Mouse (Mus musculus) liver, postnatal 0 days (tissue): ENCODE measurements around the gene Rbms2. TPM values are rescaled to one million over a fixed set of nuclear protein-coding genes. Genes with fewer than 3 reads are reported as not detected.

ENCODE experiments used
- ATAC-seq: fragments of 200-750 bp; cut with Nextera tagmentation; 2 replicates; pipeline ENCODE4 v1.8.0; 2017; ENCODE audit warnings: mild to moderate bottlenecking, moderate library complexity
- DNase-seq: peaks from one replicate; pipeline ENCODE4 v3.0.0-alpha.2; 2016
- H3K27ac ChIP-seq: fragments of 300-500 bp; sonication (generic); 2 replicates; pipeline ENCODE4 v1.5.1; 2014; ENCODE audit warnings: antibody characterized with exemption, moderate library complexity, mild to moderate bottlenecking, low read depth
- H3K27me3 ChIP-seq: fragments of 300-500 bp; sonication (generic); 2 replicates; pipeline ENCODE4 v1.6.1; 2014; ENCODE audit warnings: low read length, control low read depth, mixed read lengths; ENCODE audit not compliant: insufficient read depth
- H3K36me3 ChIP-seq: fragments of 300-500 bp; sonication (generic); replicated peaks from 2 replicates; pipeline ENCODE4 v1.6.1; 2014; ENCODE audit warnings: mild to moderate bottlenecking, control low read depth, low read length, moderate library complexity, mixed read lengths; ENCODE audit not compliant: insufficient read depth
- H3K4me1 ChIP-seq: fragments of 300-500 bp; sonication (generic); 2 replicates; pipeline ENCODE4 v1.6.1; 2014; ENCODE audit warnings: antibody characterized with exemption, mild to moderate bottlenecking, control low read depth; ENCODE audit not compliant: insufficient read depth
- H3K4me2 ChIP-seq: fragments of 300-500 bp; sonication (generic); 2 replicates; pipeline ENCODE4 v1.6.1; 2014; ENCODE audit warnings: low read depth, mild to moderate bottlenecking, low read length, moderate library complexity, mixed read lengths
- H3K4me3 ChIP-seq: fragments of 300-500 bp; sonication (generic); 2 replicates; pipeline ENCODE4 v1.5.1; 2014; ENCODE audit warnings: low read depth, low read length
- H3K9ac ChIP-seq: fragments of 300-500 bp; sonication (generic); replicated peaks from 2 replicates; pipeline ENCODE4 v1.6.1; 2014; ENCODE audit warnings: mild to moderate bottlenecking, moderate library complexity
- H3K9me3 ChIP-seq: fragments of 300-500 bp; sonication (generic); 2 replicates; pipeline ENCODE4 v1.6.1; 2016; ENCODE audit warnings: mild to moderate bottlenecking, control low read depth, low read length, mixed read lengths
- CTCF ChIP-seq: sonication (generic); IDR thresholded peaks from 2 replicates; pipeline ENCODE4 v1.5.1; 2016; ENCODE audit warnings: antibody characterized with exemption, low read depth
- EP300 ChIP-seq: IDR thresholded peaks from 2 replicates; pipeline ENCODE4 v1.6.1; 2016; ENCODE audit warnings: antibody characterized with exemption, low read depth, mild to moderate bottlenecking
- WGBS: fragments of 180-500 bp; shearing (Covaris S2); extraction: QIAGEN DNeasy Blood & Tissue Kit; methylation state at CpG from one replicate; pipeline ENCODE4 v1.1.7; 2014; ENCODE audit not compliant: insufficient replicate concordance; 5-methylcytosine and 5-hydroxymethylcytosine counted together
- polyA plus RNA-seq: library from polyadenylated mRNA; unstranded; fragments of >200 nt; fragmentation: Nextera tagmentation; extraction: Ambion mirVana; gene quantifications from 2 replicates; pipeline ENCODE4 v1.2.1, GENCODE M21; 2015

Rbms2 gene
- polyA plus RNA-seq, 1 experiment from 2014 or later, result 4.5 TPM

- H3K4me3 ChIP-seq, result peak overlapping the region; percentile 68
- peak overlapping the region; percentile 79 for H3K4me2 ChIP-seq
- no peaks in the 10 kb centered on the region for H3K27me3 ChIP-seq
- peak; percentile 48 for DNase-seq
- ATAC-seq, result peak; percentile 42
- H3K9ac ChIP-seq, result peak overlapping the region; percentile 63
- 16% methylated on average over 14 of the region's 14 CpGs for WGBS
- TF ChIP-seq EP300 (no peak), CTCF (no peak)
- no peaks in the 10 kb centered on the region for H3K9me3 ChIP-seq
- peaks cover 18% of the 10 kb centered on the region for H3K36me3 ChIP-seq
- peak overlapping the region; percentile 83 for H3K27ac ChIP-seq
- peaks cover 23% of the 10 kb centered on the region for H3K4me1 ChIP-seq
These were observed 30.9 kb upstream of the Rbms2 start for GRCm38 (mm10) chr10:128210954-128211353.

GRCm38 (mm10) chr10:128210131-128210530 is 30.0 kb upstream of the Rbms2 start:
- Histone ChIP-seq H3K9ac (peak overlapping the region; percentile 63), H3K4me3 (peak overlapping the region; percentile 68; the same call in 1 of the 2 replicates), H3K27me3 (no peaks in the 10 kb centered on the region), H3K4me1 (peaks cover 24% of the 10 kb centered on the region), H3K9me3 (no peaks in the 10 kb centered on the region), H3K36me3 (peaks cover 18% of the 10 kb centered on the region), H3K4me2 (peak overlapping the region; percentile 79), H3K27ac (0 out of 2 replicates have a peak overlapping the region, but pooled peaks have one; percentile 83)
- DNase-seq (no peak), ATAC-seq (no peak)
- WGBS, result 75% methylated on average over 2 of the region's 2 CpGs
- TF ChIP-seq EP300 (no peak), CTCF (no peak)

GRCm38 (mm10) chr10:128209311-128210009 is 29.4 kb upstream of the Rbms2 start:
- Histone ChIP-seq H3K9me3 (no peaks in the 10 kb centered on the region), H3K36me3 (peaks cover 18% of the 10 kb centered on the region), H3K4me1 (peaks cover 29% of the 10 kb centered on the region), H3K4me3 (no peak overlapping the region), H3K27me3 (no peaks in the 10 kb centered on the region), H3K4me2 (no peak overlapping the region), H3K27ac (no peak overlapping the region), H3K9ac (no peak overlapping the region)
- 89% methylated on average over 11 of the region's 11 CpGs for WGBS
- ATAC-seq (no peak), DNase-seq (no peak)
- TF ChIP-seq CTCF (no peak), EP300 (no peak)

GRCm38 (mm10) chr10:128208326-128208725 is 28.2 kb upstream of the Rbms2 start:
- ATAC-seq (no peak), DNase-seq (no peak)
- Histone ChIP-seq H3K9me3 (no peaks in the 10 kb centered on the region), H3K27ac (no peak overlapping the region), H3K4me3 (no peak overlapping the region), H3K4me2 (no peak overlapping the region), H3K9ac (no peak overlapping the region), H3K27me3 (no peaks in the 10 kb centered on the region), H3K4me1 (peaks cover 32% of the 10 kb centered on the region), H3K36me3 (peaks cover 18% of the 10 kb centered on the region)
- 90% methylated on average over 10 of the region's 10 CpGs for WGBS
- TF ChIP-seq CTCF (no peak), EP300 (no peak)

GRCm38 (mm10) chr10:128204941-128205340 is 24.8 kb upstream of the Rbms2 start:
- DNase-seq, result no peak
- no peak overlapping the region for H3K4me3 ChIP-seq
- no peak for ATAC-seq
- H3K4me2 ChIP-seq, result no peak overlapping the region
- H3K27me3 ChIP-seq, result no peaks in the 10 kb centered on the region
- H3K27ac ChIP-seq, result peak overlapping the region; percentile 41
- peaks cover 11% of the 10 kb centered on the region for H3K4me1 ChIP-seq
- H3K9ac ChIP-seq, result no peak overlapping the region
- H3K9me3 ChIP-seq, result no peaks in the 10 kb centered on the region
- TF ChIP-seq CTCF, result no peak
- TF ChIP-seq EP300, result no peak
- H3K36me3 ChIP-seq, result peaks cover 14% of the 10 kb centered on the region
- 84% methylated on average over 15 of the region's 15 CpGs for WGBS

- Histone ChIP-seq H3K9me3 (no peaks in the 10 kb centered on the region), H3K27me3 (peaks cover 4% of the 10 kb centered on the region; the same call in 1 of the 2 replicates), H3K36me3 (peaks cover 5% of the 10 kb centered on the region; the same call in 1 of the 2 replicates), H3K9ac (no peak overlapping the region), H3K4me2 (no peak overlapping the region), H3K4me1 (peaks cover 14% of the 10 kb centered on the region), H3K27ac (peak overlapping the region; percentile 85), H3K4me3 (no peak overlapping the region)
- ATAC-seq (peak; percentile 94), DNase-seq (peak; percentile 73)
- 45% methylated on average over 6 of the region's 6 CpGs for WGBS
- TF ChIP-seq EP300 (peak; percentile 91), CTCF (no peak)
These were observed 21.8 kb upstream of the Rbms2 start for GRCm38 (mm10) chr10:128201856-128202255.
